Mouse (Mus musculus): Measurements from ENCODE around the gene Serpine1. TPM values are rescaled to one million over a fixed set of nuclear protein-coding genes. Genes with fewer than 3 reads are reported as not detected.

The Serpine1 gene
- polyA plus RNA-seq, 1 experiment from 2014 or later: 0.86 TPM

GRCm38 (mm10) chr5:137074191-137074651 lies 2.2 kb upstream of the Serpine1 start:
- Histone ChIP-seq H3K4me3 (ENCODE audit: low read depth, low read length) (no peak overlapping the region), H3K36me3 (ENCODE audit: insufficient read depth) (no peaks in the 10 kb centered on the region), H3K4me1 (ENCODE audit: insufficient read depth) (peaks cover 44% of the 10 kb centered on the region), H3K27me3 (ENCODE audit: insufficient read depth, low read length) (no peaks in the 10 kb centered on the region), H3K27ac (ENCODE audit: low read depth) (peak overlapping the region; percentile 70), H3K9ac (no peak overlapping the region), H3K4me2 (no peak overlapping the region), H3K9me3 (ENCODE audit: low read depth, low read length) (no peaks in the 10 kb centered on the region)
- ATAC-seq (ENCODE audit: insufficient read depth): no peak
- TF ChIP-seq CTCF (IDR thresholded peaks at IDR 0.05; ENCODE audit: low read depth): no peak
- peak; percentile 36 for DNase-seq
- WGBS: 17% methylated on average over 6 of the region's 6 CpGs

GRCm38 (mm10) chr5:137073141-137073540 lies 1.1 kb upstream of the Serpine1 start:
- WGBS: 92% methylated on average over 8 of the region's 8 CpGs
- H3K27ac ChIP-seq (ENCODE audit: low read depth): peak overlapping the region; percentile 89; the same call in 1 of the 2 replicates
- no peaks in the 10 kb centered on the region for H3K9me3 ChIP-seq (ENCODE audit: low read depth, low read length)
- ATAC-seq (ENCODE audit: insufficient read depth) (no peak), DNase-seq (no peak)
- H3K4me1 ChIP-seq (ENCODE audit: insufficient read depth): peaks cover 35% of the 10 kb centered on the region
- H3K4me3 ChIP-seq (ENCODE audit: low read depth, low read length): no peak overlapping the region
- TF ChIP-seq CTCF (IDR thresholded peaks at IDR 0.05; ENCODE audit: low read depth): no peak
- no peaks in the 10 kb centered on the region for H3K36me3 ChIP-seq (ENCODE audit: insufficient read depth)
- no peak overlapping the region for H3K4me2 ChIP-seq
- H3K27me3 ChIP-seq (ENCODE audit: insufficient read depth, low read length): no peaks in the 10 kb centered on the region
- no peak overlapping the region for H3K9ac ChIP-seq

- TF ChIP-seq CTCF (IDR thresholded peaks at IDR 0.05; ENCODE audit: low read depth): no peak
- ATAC-seq (ENCODE audit: insufficient read depth) (no peak), DNase-seq (no peak)
- 86% methylated on average over 19 of the region's 19 CpGs for WGBS
- Histone ChIP-seq H3K27me3 (ENCODE audit: insufficient read depth, low read length) (no peaks in the 10 kb centered on the region), H3K9me3 (ENCODE audit: low read depth, low read length) (no peaks in the 10 kb centered on the region), H3K36me3 (ENCODE audit: insufficient read depth) (no peaks in the 10 kb centered on the region), H3K4me2 (no peak overlapping the region; the same call in 1 of the 2 replicates), H3K27ac (ENCODE audit: low read depth) (no peak overlapping the region), H3K4me1 (ENCODE audit: insufficient read depth) (peaks cover 17% of the 10 kb centered on the region), H3K4me3 (ENCODE audit: low read depth, low read length) (peak overlapping the region; percentile 27; the same call in 1 of the 2 replicates), H3K9ac (no peak overlapping the region)
Measured at GRCm38 (mm10) chr5:137070881-137071605, 1.0 kb downstream of the Serpine1 start.

GRCm38 (mm10) chr5:137068711-137069110 lies 3.4 kb downstream of the Serpine1 start:
- H3K4me1 ChIP-seq (ENCODE audit: insufficient read depth): peaks cover 6% of the 10 kb centered on the region; the same call in 1 of the 2 replicates
- H3K27me3 ChIP-seq (ENCODE audit: insufficient read depth, low read length): no peaks in the 10 kb centered on the region
- H3K9ac ChIP-seq: no peak overlapping the region
- no peak overlapping the region for H3K4me3 ChIP-seq (ENCODE audit: low read depth, low read length)
- H3K36me3 ChIP-seq (ENCODE audit: insufficient read depth): no peaks in the 10 kb centered on the region
- H3K27ac ChIP-seq (ENCODE audit: low read depth): no peak overlapping the region
- ATAC-seq (ENCODE audit: insufficient read depth): no peak
- no peak for TF ChIP-seq CTCF (IDR thresholded peaks at IDR 0.05; ENCODE audit: low read depth)
- 67% methylated on average over 4 of the region's 4 CpGs for WGBS
- H3K4me2 ChIP-seq: no peak overlapping the region
- DNase-seq: no peak
- no peaks in the 10 kb centered on the region for H3K9me3 ChIP-seq (ENCODE audit: low read depth, low read length)

GRCm38 (mm10) chr5:137065923-137066322 lies 6.1 kb downstream of the Serpine1 start:
- no peak overlapping the region for H3K4me3 ChIP-seq (ENCODE audit: low read depth, low read length)

GRCm38 (mm10) chr5:137065454-137065853 lies 6.6 kb downstream of the Serpine1 start:
- WGBS: 65% methylated on average over 6 of the region's 6 CpGs
- Histone ChIP-seq H3K4me3 (ENCODE audit: low read depth, low read length) (no peak overlapping the region), H3K4me1 (ENCODE audit: insufficient read depth) (no peaks in the 10 kb centered on the region), H3K9ac (no peak overlapping the region), H3K9me3 (ENCODE audit: low read depth, low read length) (no peaks in the 10 kb centered on the region), H3K4me2 (no peak overlapping the region), H3K36me3 (ENCODE audit: insufficient read depth) (no peaks in the 10 kb centered on the region), H3K27ac (ENCODE audit: low read depth) (no peak overlapping the region), H3K27me3 (ENCODE audit: insufficient read depth, low read length) (no peaks in the 10 kb centered on the region)
- no peak for TF ChIP-seq CTCF (IDR thresholded peaks at IDR 0.05; ENCODE audit: low read depth)
- DNase-seq: no peak
- ATAC-seq (ENCODE audit: insufficient read depth): no peak

More at GRCm38 (mm10) chr5:137065923-137066322, 6.1 kb downstream of the Serpine1 start:
- H3K9ac ChIP-seq: no peak overlapping the region
- 0 out of 2 replicates have a peak, but pooled peaks have one; percentile 7 for TF ChIP-seq CTCF (IDR thresholded peaks at IDR 0.05; ENCODE audit: low read depth)
- H3K27me3 ChIP-seq (ENCODE audit: insufficient read depth, low read length): no peaks in the 10 kb centered on the region
- H3K9me3 ChIP-seq (ENCODE audit: low read depth, low read length): no peaks in the 10 kb centered on the region
- H3K36me3 ChIP-seq (ENCODE audit: insufficient read depth): no peaks in the 10 kb centered on the region
- no peaks in the 10 kb centered on the region for H3K4me1 ChIP-seq (ENCODE audit: insufficient read depth)
- DNase-seq: no peak
- ATAC-seq (ENCODE audit: insufficient read depth): no peak
- 56% methylated on average over 8 of the region's 8 CpGs for WGBS
- no peak overlapping the region for H3K27ac ChIP-seq (ENCODE audit: low read depth)
- H3K4me2 ChIP-seq: no peak overlapping the region

- H3K27ac ChIP-seq (ENCODE audit: low read depth): no peak overlapping the region
- no peaks in the 10 kb centered on the region for H3K27me3 ChIP-seq (ENCODE audit: insufficient read depth, low read length)
- H3K36me3 ChIP-seq (ENCODE audit: insufficient read depth): no peaks in the 10 kb centered on the region
- no peak overlapping the region for H3K4me3 ChIP-seq (ENCODE audit: low read depth, low read length)
- H3K4me2 ChIP-seq: no peak overlapping the region
- WGBS: 78% methylated on average over 5 of the region's 5 CpGs
- ATAC-seq (ENCODE audit: insufficient read depth): no peak
- H3K4me1 ChIP-seq (ENCODE audit: insufficient read depth): no peaks in the 10 kb centered on the region
- no peak overlapping the region for H3K9ac ChIP-seq
- no peaks in the 10 kb centered on the region for H3K9me3 ChIP-seq (ENCODE audit: low read depth, low read length)
- TF ChIP-seq CTCF (IDR thresholded peaks at IDR 0.05; ENCODE audit: low read depth): no peak
- no peak for DNase-seq
Measured at GRCm38 (mm10) chr5:137062601-137063000, 9.5 kb downstream of the Serpine1 start.

Data from lung, embryonic 14.5 days (tissue).